Mouse (Mus musculus) cerebellum, adult 18-20 months (tissue): Measurements from ENCODE around the gene Dhrs7c.

Experiments used
- DNase-seq, 2 experiments: peaks; one replicate each; pipeline ENCODE4 v3.0.0; 2021

Gene Dhrs7c

DNA sequence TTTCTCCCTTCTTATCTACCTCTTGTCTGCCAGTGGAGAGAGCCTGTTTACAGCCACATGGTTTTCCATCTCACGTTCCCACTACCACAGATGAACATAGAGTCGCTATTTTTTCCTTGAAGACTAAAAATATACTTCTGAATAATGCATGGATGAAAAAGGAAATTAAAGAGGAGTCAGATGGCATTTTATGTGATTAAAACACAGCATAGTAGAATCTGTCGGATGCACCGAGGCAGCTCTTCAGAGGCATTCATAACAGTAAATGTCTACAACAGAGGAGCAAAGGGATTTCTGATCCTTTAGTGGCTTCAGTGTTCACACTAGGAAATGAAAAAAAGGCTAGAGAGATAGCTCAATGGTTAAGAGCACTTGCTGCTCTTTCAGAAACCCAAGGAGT is 47.2 kb downstream of the Dhrs7c start:
- no peak for DNase-seq

DNA sequence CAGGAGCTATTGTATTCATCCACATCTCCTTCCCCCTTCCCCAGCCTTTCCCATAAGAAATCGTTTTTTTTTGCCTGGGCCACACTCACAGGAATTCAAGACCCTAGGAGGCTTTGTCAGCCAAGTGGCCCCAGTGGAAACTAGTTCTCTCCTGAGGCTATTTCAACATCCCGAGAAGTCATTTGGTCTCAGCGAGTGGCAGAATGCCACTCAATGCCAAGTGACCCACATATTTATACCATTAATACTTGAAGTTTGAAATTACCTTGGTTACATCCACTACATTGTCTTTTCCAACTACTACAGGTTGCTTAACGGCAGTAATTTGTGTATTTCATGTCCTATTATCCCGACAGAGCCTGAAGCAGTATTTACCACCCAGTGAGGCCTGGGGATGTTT is 53.8 kb downstream of the Dhrs7c start:
- no peak for DNase-seq

- no peak for DNase-seq
Observed at GRCm38 (mm10) chr11:67853996-67854395, 56.0 kb downstream of the Dhrs7c start.

DNA sequence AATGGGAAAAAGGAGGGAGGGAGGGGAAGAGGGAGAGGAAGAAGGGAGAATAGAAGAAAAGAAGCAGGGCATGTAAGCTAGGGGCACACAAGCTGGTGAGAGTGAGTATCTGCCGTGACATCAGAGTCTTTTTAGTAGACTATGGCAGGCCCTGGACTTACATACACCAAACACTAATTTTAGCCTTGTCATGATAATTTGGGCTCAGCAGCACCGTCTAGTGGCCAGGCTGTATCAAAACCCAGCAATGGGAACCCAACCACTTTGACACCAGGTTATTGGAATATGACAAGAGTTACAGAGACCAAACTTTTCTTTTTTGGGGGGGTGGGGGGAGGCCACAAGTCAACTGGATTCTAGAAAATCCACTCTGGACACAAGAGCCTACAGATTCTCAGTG is 57.0 kb downstream of the Dhrs7c start:
- peak; percentile 11 to 23 for DNase-seq

GRCm38 (mm10) chr11:67858518-67858917 is 60.5 kb downstream of the Dhrs7c start:
- DNase-seq, result no peak

GRCm38 (mm10) chr11:67860743-67861398 is 62.9 kb downstream of the Dhrs7c start:
- no peak for DNase-seq

GRCm38 (mm10) chr11:67861399-67861838 is 63.4 kb downstream of the Dhrs7c start:
- no peak for DNase-seq

- DNase-seq, result no peak
Observed at GRCm38 (mm10) chr11:67865100-67865499, 67.1 kb downstream of the Dhrs7c start.
